Mouse (Mus musculus): ENCODE results near the gene Mtif3. TPM values are rescaled to one million over a fixed set of nuclear protein-coding genes. Genes with fewer than 3 reads are reported as not detected.
"Not testable (repeated sequence)": the region's sequence is repeated elsewhere in the genome, so short reads cannot be mapped to it uniquely, and the experiment has no call there.

The Mtif3 gene
- total RNA-seq, 2 experiments from 2014 or later, result 19.2 to 21.6 TPM

DNA sequence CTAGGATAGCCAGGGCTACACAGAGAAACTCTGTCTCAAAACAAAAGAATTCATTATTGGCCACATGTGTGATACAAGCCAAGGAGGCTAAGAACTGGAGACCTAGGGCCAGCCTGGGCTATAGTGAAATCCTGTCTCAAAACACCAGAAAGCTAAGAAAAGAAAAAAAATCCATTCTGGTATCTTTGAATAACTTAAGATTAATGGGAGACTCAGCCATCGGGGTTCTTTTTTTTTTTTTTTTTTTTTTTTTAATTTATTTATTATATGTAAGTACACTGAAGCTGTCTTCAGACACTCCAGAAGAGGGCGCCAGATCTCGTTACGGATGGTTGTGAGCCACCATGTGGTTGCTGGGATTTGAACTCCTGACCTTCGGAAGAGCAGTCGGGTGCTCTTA lies 46.2 kb downstream of the Mtif3 start:
- not testable (repeated sequence) for DNase-seq (ENCODE audit: low spot score in 2 of 2)

DNA sequence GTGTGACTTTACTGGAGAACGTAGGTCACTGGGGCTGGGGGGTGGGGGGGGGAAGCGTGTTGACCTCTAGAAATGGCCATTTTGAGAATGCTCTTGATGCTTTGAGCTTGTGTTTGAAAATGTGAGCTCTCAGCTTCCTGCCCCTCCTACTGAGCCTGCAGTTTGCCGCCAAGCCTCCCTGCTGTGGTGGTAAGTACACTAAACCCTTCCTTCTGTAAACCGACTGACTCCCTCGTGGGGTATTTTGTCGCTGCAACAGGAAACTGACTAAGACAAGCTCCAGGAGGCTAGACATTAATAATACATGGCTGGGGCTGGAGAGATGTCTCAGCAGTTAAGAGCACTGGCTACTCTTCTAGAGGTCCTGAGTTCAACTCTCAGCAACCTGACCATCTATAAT lies 46.8 kb downstream of the Mtif3 start:
- no peak for DNase-seq (ENCODE audit: low spot score in 2 of 2)

DNA sequence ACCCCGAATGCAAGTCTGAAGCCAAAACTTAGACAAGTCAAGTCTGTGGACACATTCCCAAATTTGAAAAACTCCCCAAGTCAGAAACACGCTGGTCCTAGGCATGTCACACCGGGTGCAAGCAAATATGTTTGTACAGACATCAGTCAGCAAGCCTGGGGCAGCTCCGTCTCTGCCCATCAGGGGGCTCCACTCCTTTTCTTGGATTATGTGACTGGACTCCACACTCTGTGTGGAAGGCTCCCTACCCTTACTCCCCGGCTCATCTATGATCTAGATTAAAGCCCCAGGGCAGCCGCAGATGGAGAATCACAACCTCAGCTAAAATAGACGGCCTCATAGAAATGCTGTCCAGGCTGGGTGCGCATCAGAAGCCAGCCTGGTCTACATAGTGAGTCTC lies 47.3 kb downstream of the Mtif3 start:
- no peak for DNase-seq (ENCODE audit: low spot score in 2 of 2)

DNA sequence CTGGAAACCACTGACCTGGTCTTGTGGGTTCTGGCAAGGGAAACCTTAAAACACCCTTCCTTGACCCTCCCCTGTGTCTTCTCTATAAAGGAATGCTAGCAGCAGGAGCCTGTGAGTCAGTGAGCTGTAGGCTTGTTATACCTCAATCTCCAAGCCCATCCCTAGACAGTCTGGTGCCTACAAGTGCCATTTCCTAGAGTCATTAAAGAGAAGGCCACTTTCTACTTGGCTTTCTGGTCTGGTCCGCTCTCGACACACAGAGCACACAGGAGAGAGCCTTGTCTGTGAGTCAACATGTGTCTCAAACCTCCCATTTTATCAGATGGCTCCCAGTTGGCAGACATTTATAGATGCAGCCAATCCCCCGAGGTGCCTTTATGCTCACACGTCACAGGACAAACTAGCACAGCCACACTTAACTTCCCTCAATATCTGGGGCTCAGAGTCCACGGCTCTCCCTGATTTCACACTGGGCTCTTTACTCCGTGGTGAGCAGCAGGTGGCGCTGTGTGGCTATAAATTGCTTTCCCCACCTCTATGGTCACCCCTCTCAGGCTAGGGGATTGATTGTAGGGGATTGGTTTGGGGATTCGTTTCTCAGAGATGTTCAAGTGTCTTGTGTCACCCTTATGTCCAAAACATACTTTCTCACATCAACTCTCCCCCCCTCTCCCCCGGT lies 49.4 kb downstream of the Mtif3 start:
- DNase-seq (ENCODE audit: low spot score in 2 of 2), result peak; percentile 37 to 53

DNA sequence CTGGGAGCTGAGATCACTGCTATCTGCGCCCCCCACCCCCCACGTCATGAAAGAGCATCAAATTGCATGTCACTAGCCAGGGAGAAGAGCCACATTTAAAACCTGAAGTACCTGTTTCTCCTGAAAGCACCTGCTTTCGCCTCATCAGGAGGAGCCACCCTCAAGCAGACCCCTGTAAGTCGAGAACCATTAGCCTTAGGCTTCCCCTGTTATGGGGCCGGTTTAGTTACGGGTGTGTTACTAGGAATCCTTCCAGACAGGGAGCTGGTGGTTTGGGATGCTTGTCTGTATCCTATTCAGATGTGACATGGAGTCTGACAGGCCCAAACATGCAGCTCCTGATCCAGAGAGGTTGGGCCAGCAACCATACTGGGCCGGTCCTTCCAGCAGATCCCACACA lies 50.2 kb downstream of the Mtif3 start:
- DNase-seq (ENCODE audit: low spot score in 2 of 2), result no peak

DNA sequence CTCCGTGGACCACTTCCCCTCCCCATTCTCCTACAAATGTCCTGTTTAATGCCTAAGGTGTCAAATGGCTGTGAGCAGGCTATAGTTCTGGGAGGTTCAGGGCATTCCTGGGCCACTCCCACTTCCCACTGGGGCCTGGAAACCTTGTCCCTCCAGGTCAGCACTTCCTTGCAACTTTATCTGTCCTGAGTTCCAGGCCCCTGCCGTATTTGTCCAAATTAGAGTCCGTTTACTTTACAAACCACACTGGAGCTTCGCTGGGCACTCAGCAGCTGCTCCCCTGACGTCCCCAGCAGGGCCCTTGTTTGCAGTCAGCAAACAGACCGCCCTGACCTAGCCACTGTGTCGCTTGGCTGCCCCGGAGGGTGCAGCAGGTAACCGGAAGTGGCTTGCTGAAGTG lies 51.4 kb downstream of the Mtif3 start:
- DNase-seq (ENCODE audit: low spot score in 2 of 2), result no peak

DNA sequence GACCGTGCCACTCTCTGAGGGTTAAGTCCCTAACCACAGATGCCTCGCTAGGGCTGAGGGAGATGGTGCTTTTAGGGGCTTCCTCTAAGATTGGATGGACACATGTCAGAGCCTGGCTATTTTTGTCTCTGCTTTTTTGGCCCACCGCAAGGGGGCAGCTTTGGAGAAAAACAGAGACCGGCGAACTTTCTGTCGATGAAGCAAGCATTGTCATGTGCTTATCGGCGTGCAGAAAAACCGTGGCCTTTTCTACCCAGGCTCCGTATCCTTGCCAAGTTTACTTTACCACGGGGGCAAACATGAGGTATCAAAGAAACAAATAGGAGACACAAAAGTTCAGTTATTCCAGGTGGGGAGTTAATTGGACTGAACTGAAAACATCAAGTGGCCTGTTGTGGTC lies 55.0 kb downstream of the Mtif3 start:
- DNase-seq (ENCODE audit: low spot score in 2 of 2), result no peak

DNA sequence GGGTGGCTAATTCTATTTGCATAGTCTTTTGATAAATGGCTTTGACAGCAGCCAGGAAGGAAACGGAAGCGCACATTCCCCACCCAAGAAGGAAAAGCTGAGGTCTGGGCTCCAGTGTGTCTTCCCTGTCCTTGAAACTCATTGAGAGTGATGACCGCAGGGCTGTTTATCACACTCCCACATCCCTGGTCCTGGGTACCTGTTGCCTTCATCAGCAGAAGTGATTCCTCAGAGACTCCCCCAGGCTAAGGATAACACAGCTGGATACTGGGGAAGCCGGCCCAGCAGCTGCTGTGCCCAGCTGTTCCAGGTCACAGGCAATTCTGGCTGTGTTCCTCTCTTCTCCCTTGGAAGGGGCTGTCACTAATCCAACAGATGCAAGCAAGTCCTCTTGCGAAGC lies 56.1 kb downstream of the Mtif3 start:
- no peak for DNase-seq (ENCODE audit: low spot score in 2 of 2)

DNA sequence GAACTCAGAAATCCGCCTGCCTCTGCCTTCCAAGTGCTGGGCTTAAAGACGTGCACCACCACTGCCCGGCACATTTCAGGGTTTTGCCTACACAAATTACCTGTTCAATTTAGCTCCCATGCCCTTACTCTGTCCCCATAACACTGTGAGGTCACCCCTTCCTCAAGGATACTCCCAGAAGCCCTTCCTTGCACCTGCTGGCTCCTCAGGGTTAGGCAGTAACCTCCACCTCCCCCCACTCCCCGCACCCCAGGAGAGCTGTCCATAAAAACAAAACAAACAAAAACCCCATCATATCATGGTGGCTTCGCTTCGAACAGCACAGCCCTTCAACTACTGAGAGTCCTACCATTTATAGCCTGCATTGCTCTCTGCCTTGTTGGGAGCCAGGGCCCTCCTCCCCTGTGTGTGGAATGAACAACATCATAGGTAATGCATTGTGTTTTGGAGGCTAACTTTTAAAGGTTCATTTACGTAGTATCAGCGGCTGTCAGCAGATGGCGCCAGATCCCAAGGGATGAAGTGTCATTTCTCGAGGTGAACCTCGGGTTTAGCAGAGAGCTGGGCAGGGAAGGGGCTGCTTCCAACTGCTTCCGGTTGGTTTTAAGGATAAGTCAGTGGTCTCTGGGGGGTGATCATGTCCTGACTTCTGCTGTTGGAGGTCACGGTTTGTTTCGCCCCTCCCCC lies 58.0 kb downstream of the Mtif3 start:
- DNase-seq (ENCODE audit: low spot score in 2 of 2), result peak in 1 of 2 experiments; percentile 57

DNA sequence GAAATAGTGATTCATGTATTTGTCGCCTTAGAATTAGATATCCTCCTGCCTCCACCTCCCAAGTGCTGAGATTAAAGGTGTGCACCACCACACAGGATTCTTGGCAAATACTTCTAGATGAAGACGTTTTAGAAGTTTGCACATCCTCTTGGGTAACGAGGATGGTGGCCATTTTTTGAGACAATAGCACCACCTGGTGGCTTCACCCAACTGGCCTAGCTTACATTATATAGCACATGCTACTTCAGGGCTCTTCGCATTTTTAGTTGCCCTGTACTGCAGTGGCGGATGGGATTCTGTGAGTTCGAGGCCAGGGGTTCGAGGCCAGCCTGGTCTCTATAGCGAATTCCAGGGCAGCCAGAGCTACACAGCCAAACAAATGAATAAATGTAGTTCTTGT lies 59.2 kb downstream of the Mtif3 start:
- peak; percentile 43 to 87 for DNase-seq (ENCODE audit: low spot score in 2 of 2)

Other genes starting within 250 kb of the Mtif3 start
- 10 to 100 TPM; 57.2 to 57.9 TPM for gene Usp12, start 168.8 kb downstream of the Mtif3 start, total RNA-seq (2021)
- gene Rpl21, start 130.9 kb downstream of the Mtif3 start, total RNA-seq (2021), result 100 to 1,000 TPM; 206 to 211 TPM
- gene Rasl11a, start 118.7 kb downstream of the Mtif3 start, total RNA-seq (2021), result 10 to 100 TPM; 12.8 to 18.5 TPM
- gene Gtf3a, start 15.1 kb downstream of the Mtif3 start, total RNA-seq (2021), result 10 to 100 TPM; 22.7 to 25.3 TPM
- gene Lnx2, start 112.8 kb upstream of the Mtif3 start, total RNA-seq (2021), result 1 to 10 TPM; 5.8 to 5.9 TPM
- 10 to 100 TPM; 64.6 to 69.8 TPM for gene Polr1d, start 113.2 kb upstream of the Mtif3 start, total RNA-seq (2021)
- gene Gsx1, start 224.9 kb upstream of the Mtif3 start, total RNA-seq (2021), result under 1 TPM; 0.35 to 0.43 TPM